Mouse (Mus musculus): Measurements from ENCODE around the gene Gm826. TPM values are rescaled to one million over a fixed set of nuclear protein-coding genes. Genes with fewer than 3 reads are reported as not detected.

Gm826 gene
- total RNA-seq (2022): under 1 TPM in 2 of 4 experiments, not detected in 2; 0.65 to 0.75 TPM

- DNase-seq (ENCODE audit: low spot score in 2 of 2): no peak
These were observed at the start of gene Gm826 for GRCm38 (mm10) chr2:160334111-160334661. TSS of gene Gm826 (minus strand) at chr2:160334162.

GRCm38 (mm10) chr2:160383418-160383817 is 49.5 kb upstream of the Gm826 start:
- DNase-seq (ENCODE audit: low spot score in 2 of 2): no peak

GRCm38 (mm10) chr2:160378271-160378670 is 44.3 kb upstream of the Gm826 start:
- peak in 1 of 2 experiments; percentile 42 for DNase-seq (ENCODE audit: low spot score in 2 of 2)

GRCm38 (mm10) chr2:160376236-160376635 is 42.3 kb upstream of the Gm826 start:
- DNase-seq (ENCODE audit: low spot score in 2 of 2): no peak

GRCm38 (mm10) chr2:160369653-160370420 is 35.9 kb upstream of the Gm826 start:
- no peak for DNase-seq (ENCODE audit: low spot score in 2 of 2)

- DNase-seq (ENCODE audit: low spot score in 2 of 2): no peak
These were observed 34.7 kb upstream of the Gm826 start for GRCm38 (mm10) chr2:160368422-160369357.

- DNase-seq (ENCODE audit: low spot score in 2 of 2): peak; percentile 80 to 81
These were observed 33.7 kb upstream of the Gm826 start for GRCm38 (mm10) chr2:160367448-160368208.

GRCm38 (mm10) chr2:160366980-160367338 is 33.0 kb upstream of the Gm826 start, which contains the start of gene Mafb:
TSS of gene Mafb (minus strand) at chr2:160367065.
- peak; percentile 70 to 91 for DNase-seq (ENCODE audit: low spot score in 2 of 2)

GRCm38 (mm10) chr2:160366111-160366979 is 32.4 kb upstream of the Gm826 start:
- no peak for DNase-seq (ENCODE audit: low spot score in 2 of 2)

- no peak for DNase-seq (ENCODE audit: low spot score in 2 of 2)
These were observed 31.3 kb upstream of the Gm826 start for GRCm38 (mm10) chr2:160365107-160365911.

GRCm38 (mm10) chr2:160364666-160365065 is 30.7 kb upstream of the Gm826 start:
- no peak for DNase-seq (ENCODE audit: low spot score in 2 of 2)

- DNase-seq (ENCODE audit: low spot score in 2 of 2): no peak
These were observed 30.2 kb upstream of the Gm826 start for GRCm38 (mm10) chr2:160364128-160364650.

GRCm38 (mm10) chr2:160363201-160363600 is 29.2 kb upstream of the Gm826 start:
- DNase-seq (ENCODE audit: low spot score in 2 of 2): no peak

GRCm38 (mm10) chr2:160361442-160362121 is 27.6 kb upstream of the Gm826 start:
- no peak for DNase-seq (ENCODE audit: low spot score in 2 of 2)

- no peak for DNase-seq (ENCODE audit: low spot score in 2 of 2)
These were observed 26.4 kb upstream of the Gm826 start for GRCm38 (mm10) chr2:160360234-160360874.

- DNase-seq (ENCODE audit: low spot score in 2 of 2): no peak
These were observed 24.9 kb upstream of the Gm826 start for GRCm38 (mm10) chr2:160358896-160359295.

- DNase-seq (ENCODE audit: low spot score in 2 of 2): no peak
These were observed 23.5 kb upstream of the Gm826 start for GRCm38 (mm10) chr2:160357442-160357841.

- DNase-seq (ENCODE audit: low spot score in 2 of 2): no peak
These were observed 22.2 kb upstream of the Gm826 start for GRCm38 (mm10) chr2:160356132-160356531.

All from left cerebral cortex, adult 8-10 months (tissue).